Mouse (Mus musculus): ENCODE results near the gene Tmprss11e.

- TF ChIP-seq GATA1 (IDR thresholded peaks at IDR 0.05; ENCODE audit: low read length) (no peak), TAL1 (IDR thresholded peaks at IDR 0.05; ENCODE audit: low read length) (no peak)
Observed at GRCm38 (mm10) chr5:86776941-86777340, 31.3 kb upstream of the Tmprss11e start.

All from erythroblast, embryonic 14.5 days (primary cell).